Mouse (Mus musculus) ES-E14 (cell line): ENCODE measurements at regions not wholly inside any gene's neighbourhood (a gene's known extent, or its start where the extent isn't known, plus 50 kb on each side); places are given as distances from the start of the nearest gene placed in this dataset.

ENCODE experiments used
- MAFK ChIP-seq: IDR thresholded peaks from 2 replicates; pipeline ENCODE4 v1.6.1; 2014; ENCODE audit warnings: mild to moderate bottlenecking, low read depth, low read length, inconsistent platforms; ENCODE audit not compliant: insufficient read depth
- ZC3H11A ChIP-seq: IDR thresholded peaks from 2 replicates; pipeline ENCODE4 v1.6.1; 2012; ENCODE audit warnings: low read depth, mild to moderate bottlenecking, inconsistent platforms, low read length, borderline replicate concordance
- ZNF384 ChIP-seq: IDR thresholded peaks from 2 replicates; pipeline ENCODE4 v1.6.1; 2012; ENCODE audit warnings: low read depth, low read length, inconsistent platforms

DNA sequence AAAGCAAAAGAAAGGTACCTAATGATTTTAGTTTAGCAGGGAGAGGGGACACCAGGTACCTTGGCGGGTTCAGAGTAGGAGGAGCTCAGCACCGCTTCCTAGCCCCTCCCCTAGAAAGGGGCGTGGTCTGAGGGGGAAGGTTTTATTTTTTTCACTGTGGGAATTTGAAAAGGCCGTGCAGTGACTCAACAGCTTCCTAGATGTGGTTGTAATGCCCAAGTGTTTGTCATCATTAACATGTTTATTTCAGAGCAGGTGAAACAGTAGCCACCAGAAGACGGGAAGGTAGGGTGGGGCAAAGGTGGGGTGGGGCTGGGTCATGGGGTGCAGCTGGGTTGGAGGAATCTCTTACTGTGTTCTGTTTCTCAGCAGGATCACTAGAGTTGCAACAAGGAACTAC is 112.5 kb downstream of the Fgf9 start:
- TF ChIP-seq ZC3H11A, result no peak
- TF ChIP-seq MAFK, result no peak
- peak; percentile 73 for TF ChIP-seq ZNF384
